Mouse (Mus musculus): ENCODE results near the gene Phf19. TPM values are rescaled to one million over a fixed set of nuclear protein-coding genes. Genes with fewer than 3 reads are reported as not detected.

The Phf19 gene
- polyA plus RNA-seq, 1 experiment from 2014 or later: 2.1 TPM

GRCm38 (mm10) chr2:34953547-34954116, 39.8 kb upstream of the Phf19 start:
- H3K27me3 ChIP-seq: no peaks in the 10 kb centered on the region
- no peak overlapping the region for H3K27ac ChIP-seq (replicated peaks)
- WGBS: 86% methylated on average over 2 of the region's 2 CpGs
- H3K4me2 ChIP-seq: no peak overlapping the region
- no peaks in the 10 kb centered on the region for H3K4me1 ChIP-seq (replicated peaks)
- H3K4me3 ChIP-seq: no peak overlapping the region
- H3K9ac ChIP-seq: no peak overlapping the region
- no peaks in the 10 kb centered on the region for H3K9me3 ChIP-seq
- ATAC-seq (ENCODE audit: low FRiP score, low read depth): no peak
- H3K36me3 ChIP-seq: no peaks in the 10 kb centered on the region

GRCm38 (mm10) chr2:34953018-34953417, 39.2 kb upstream of the Phf19 start:
- H3K4me1 ChIP-seq (replicated peaks): no peaks in the 10 kb centered on the region
- H3K9ac ChIP-seq: no peak overlapping the region
- H3K27me3 ChIP-seq: no peaks in the 10 kb centered on the region
- no peak overlapping the region for H3K4me2 ChIP-seq
- no peaks in the 10 kb centered on the region for H3K36me3 ChIP-seq
- H3K9me3 ChIP-seq: no peaks in the 10 kb centered on the region
- no peak for ATAC-seq (ENCODE audit: low FRiP score, low read depth)
- H3K4me3 ChIP-seq: no peak overlapping the region
- WGBS: 83% methylated on average over 4 of the region's 4 CpGs
- no peak overlapping the region for H3K27ac ChIP-seq (replicated peaks)

- no peaks in the 10 kb centered on the region for H3K27me3 ChIP-seq
- no peaks in the 10 kb centered on the region for H3K36me3 ChIP-seq
- H3K9me3 ChIP-seq: no peaks in the 10 kb centered on the region
- H3K4me1 ChIP-seq (replicated peaks): no peaks in the 10 kb centered on the region
- H3K9ac ChIP-seq: no peak overlapping the region
- H3K4me2 ChIP-seq: no peak overlapping the region
- no peak overlapping the region for H3K27ac ChIP-seq (replicated peaks)
- ATAC-seq (ENCODE audit: low FRiP score, low read depth): no peak
- H3K4me3 ChIP-seq: no peak overlapping the region
These were observed 37.6 kb upstream of the Phf19 start for GRCm38 (mm10) chr2:34951469-34951868.

GRCm38 (mm10) chr2:34948622-34949021, 34.8 kb upstream of the Phf19 start:
- H3K4me3 ChIP-seq: no peak overlapping the region
- 52% methylated on average over 2 of the region's 2 CpGs for WGBS

GRCm38 (mm10) chr2:34946046-34946445, 32.2 kb upstream of the Phf19 start:
- Histone ChIP-seq H3K4me3 (no peak overlapping the region), H3K27ac (replicated peaks) (no peak overlapping the region), H3K9ac (no peak overlapping the region), H3K27me3 (no peaks in the 10 kb centered on the region), H3K36me3 (no peaks in the 10 kb centered on the region), H3K4me2 (no peak overlapping the region), H3K9me3 (no peaks in the 10 kb centered on the region), H3K4me1 (replicated peaks) (peaks cover 3% of the 10 kb centered on the region; the same call in 1 of the 2 replicates)
- WGBS: 25% methylated on average over 4 of the region's 4 CpGs
- ATAC-seq (ENCODE audit: low FRiP score, low read depth): no peak

More at GRCm38 (mm10) chr2:34948622-34949021, 34.8 kb upstream of the Phf19 start:
- Histone ChIP-seq H3K27ac (replicated peaks) (no peak overlapping the region), H3K36me3 (no peaks in the 10 kb centered on the region), H3K27me3 (no peaks in the 10 kb centered on the region), H3K4me2 (no peak overlapping the region), H3K9me3 (no peaks in the 10 kb centered on the region), H3K4me1 (replicated peaks) (no peaks in the 10 kb centered on the region), H3K9ac (no peak overlapping the region)
- ATAC-seq (ENCODE audit: low FRiP score, low read depth): no peak

GRCm38 (mm10) chr2:34945580-34945979, 31.8 kb upstream of the Phf19 start:
- Histone ChIP-seq H3K4me2 (no peak overlapping the region), H3K9me3 (no peaks in the 10 kb centered on the region), H3K4me3 (no peak overlapping the region), H3K27me3 (no peaks in the 10 kb centered on the region), H3K36me3 (no peaks in the 10 kb centered on the region), H3K4me1 (replicated peaks) (peaks cover 5% of the 10 kb centered on the region; the same call in 1 of the 2 replicates), H3K27ac (replicated peaks) (no peak overlapping the region), H3K9ac (no peak overlapping the region)
- ATAC-seq (ENCODE audit: low FRiP score, low read depth): no peak
- 75% methylated on average over 4 of the region's 4 CpGs for WGBS

GRCm38 (mm10) chr2:34944761-34945160, 30.9 kb upstream of the Phf19 start:
- H3K4me3 ChIP-seq: no peak overlapping the region
- WGBS: 36% methylated on average over 8 of the region's 8 CpGs
- H3K27ac ChIP-seq (replicated peaks): no peak overlapping the region
- H3K9ac ChIP-seq: no peak overlapping the region
- H3K4me1 ChIP-seq (replicated peaks): peaks cover 8% of the 10 kb centered on the region; the same call in 1 of the 2 replicates
- H3K9me3 ChIP-seq: no peaks in the 10 kb centered on the region
- no peak for ATAC-seq (ENCODE audit: low FRiP score, low read depth)
- H3K4me2 ChIP-seq: no peak overlapping the region
- no peaks in the 10 kb centered on the region for H3K27me3 ChIP-seq
- no peaks in the 10 kb centered on the region for H3K36me3 ChIP-seq

- H3K4me3 ChIP-seq: no peak overlapping the region
- no peak overlapping the region for H3K4me2 ChIP-seq
- ATAC-seq (ENCODE audit: low FRiP score, low read depth): no peak
- H3K27me3 ChIP-seq: no peaks in the 10 kb centered on the region
- peaks cover 13% of the 10 kb centered on the region for H3K4me1 ChIP-seq (replicated peaks)
- WGBS: 79% methylated on average over 13 of the region's 13 CpGs
- no peaks in the 10 kb centered on the region for H3K36me3 ChIP-seq
- H3K9me3 ChIP-seq: no peaks in the 10 kb centered on the region
- no peak overlapping the region for H3K27ac ChIP-seq (replicated peaks)
- no peak overlapping the region for H3K9ac ChIP-seq
These were observed 29.8 kb upstream of the Phf19 start for GRCm38 (mm10) chr2:34943556-34944120.

- no peaks in the 10 kb centered on the region for H3K27me3 ChIP-seq
- no peak overlapping the region for H3K27ac ChIP-seq (replicated peaks)
- no peaks in the 10 kb centered on the region for H3K9me3 ChIP-seq
- H3K4me1 ChIP-seq (replicated peaks): peaks cover 25% of the 10 kb centered on the region
- no peak overlapping the region for H3K4me2 ChIP-seq
- H3K4me3 ChIP-seq: no peak overlapping the region
- 65% methylated on average over 11 of the region's 11 CpGs for WGBS
- ATAC-seq (ENCODE audit: low FRiP score, low read depth): no peak
- no peaks in the 10 kb centered on the region for H3K36me3 ChIP-seq
- H3K9ac ChIP-seq: no peak overlapping the region
These were observed 27.3 kb upstream of the Phf19 start for GRCm38 (mm10) chr2:34941061-34941675.

- H3K27me3 ChIP-seq: no peaks in the 10 kb centered on the region
- H3K4me1 ChIP-seq (replicated peaks): peaks cover 25% of the 10 kb centered on the region
- ATAC-seq (ENCODE audit: low FRiP score, low read depth): no peak
- no peaks in the 10 kb centered on the region for H3K9me3 ChIP-seq
- H3K4me3 ChIP-seq: no peak overlapping the region
- H3K4me2 ChIP-seq: no peak overlapping the region
- H3K27ac ChIP-seq (replicated peaks): no peak overlapping the region
- no peaks in the 10 kb centered on the region for H3K36me3 ChIP-seq
- H3K9ac ChIP-seq: no peak overlapping the region
- WGBS: 74% methylated on average over 5 of the region's 5 CpGs
These were observed 26.4 kb upstream of the Phf19 start for GRCm38 (mm10) chr2:34940246-34940645.

- Histone ChIP-seq H3K9ac (no peak overlapping the region), H3K36me3 (no peaks in the 10 kb centered on the region), H3K27ac (replicated peaks) (no peak overlapping the region), H3K9me3 (no peaks in the 10 kb centered on the region), H3K27me3 (no peaks in the 10 kb centered on the region), H3K4me1 (replicated peaks) (peaks cover 25% of the 10 kb centered on the region), H3K4me3 (no peak overlapping the region), H3K4me2 (no peak overlapping the region)
- ATAC-seq (ENCODE audit: low FRiP score, low read depth): 0 out of 2 replicates have a peak, but pooled peaks have one; percentile 56
- 68% methylated on average over 8 of the region's 8 CpGs for WGBS
These were observed 24.7 kb upstream of the Phf19 start for GRCm38 (mm10) chr2:34938269-34939208.

GRCm38 (mm10) chr2:34937460-34937859, 23.6 kb upstream of the Phf19 start:
- Histone ChIP-seq H3K9ac (no peak overlapping the region), H3K4me1 (replicated peaks) (peaks cover 25% of the 10 kb centered on the region), H3K4me2 (no peak overlapping the region), H3K27ac (replicated peaks) (no peak overlapping the region), H3K4me3 (no peak overlapping the region), H3K9me3 (no peaks in the 10 kb centered on the region), H3K36me3 (no peaks in the 10 kb centered on the region), H3K27me3 (no peaks in the 10 kb centered on the region)
- 32% methylated on average over 5 of the region's 5 CpGs for WGBS
- ATAC-seq (ENCODE audit: low FRiP score, low read depth): no peak

Measured in hindbrain, embryonic 15.5 days (tissue).